Mouse (Mus musculus): Measurements from ENCODE around the gene Sh3bgrl2.

Gene Sh3bgrl2

GRCm38 (mm10) chr9:83631920-83632319 is 83.8 kb downstream of the Sh3bgrl2 start:
- no peak for DNase-seq (ENCODE audit: low read depth)

- no peak for DNase-seq (ENCODE audit: low read depth)
These were observed 86.6 kb downstream of the Sh3bgrl2 start for GRCm38 (mm10) chr9:83634703-83635102.

- no peak for DNase-seq (ENCODE audit: low read depth)
These were observed 87.9 kb downstream of the Sh3bgrl2 start for GRCm38 (mm10) chr9:83635997-83636396.

GRCm38 (mm10) chr9:83643139-83643538 is 95.0 kb downstream of the Sh3bgrl2 start:
- DNase-seq (ENCODE audit: low read depth) = no peak

- no peak for DNase-seq (ENCODE audit: low read depth)
These were observed 95.7 kb downstream of the Sh3bgrl2 start for GRCm38 (mm10) chr9:83643833-83644232.

GRCm38 (mm10) chr9:83646215-83646614 is 98.1 kb downstream of the Sh3bgrl2 start:
- no peak for DNase-seq (ENCODE audit: low read depth)

- DNase-seq (ENCODE audit: low read depth) = no peak
These were observed 98.6 kb downstream of the Sh3bgrl2 start for GRCm38 (mm10) chr9:83646691-83647090.

- no peak for DNase-seq (ENCODE audit: low read depth)
These were observed 100.0 kb downstream of the Sh3bgrl2 start for GRCm38 (mm10) chr9:83647919-83648705.

- no peak for DNase-seq (ENCODE audit: low read depth)
These were observed 100.6 kb downstream of the Sh3bgrl2 start for GRCm38 (mm10) chr9:83648733-83649132.

- DNase-seq (ENCODE audit: low read depth) = no peak
These were observed 103.9 kb downstream of the Sh3bgrl2 start for GRCm38 (mm10) chr9:83652015-83652414.

GRCm38 (mm10) chr9:83652590-83653172 is 104.6 kb downstream of the Sh3bgrl2 start:
- DNase-seq (ENCODE audit: low read depth) = peak; percentile 27

GRCm38 (mm10) chr9:83654601-83655000 is 106.5 kb downstream of the Sh3bgrl2 start:
- no peak for DNase-seq (ENCODE audit: low read depth)

- DNase-seq (ENCODE audit: low read depth) = no peak
These were observed 109.0 kb downstream of the Sh3bgrl2 start for GRCm38 (mm10) chr9:83656960-83657651.

- DNase-seq (ENCODE audit: low read depth) = no peak
These were observed 109.5 kb downstream of the Sh3bgrl2 start for GRCm38 (mm10) chr9:83657652-83658002.

- no peak for DNase-seq (ENCODE audit: low read depth)
These were observed 111.0 kb downstream of the Sh3bgrl2 start for GRCm38 (mm10) chr9:83659081-83659480.

GRCm38 (mm10) chr9:83661811-83662210 is 113.7 kb downstream of the Sh3bgrl2 start:
- DNase-seq (ENCODE audit: low read depth) = no peak

GRCm38 (mm10) chr9:83663981-83664897 is 116.1 kb downstream of the Sh3bgrl2 start:
- no peak for DNase-seq (ENCODE audit: low read depth)

- no peak for DNase-seq (ENCODE audit: low read depth)
These were observed 116.8 kb downstream of the Sh3bgrl2 start for GRCm38 (mm10) chr9:83664951-83665350.

- DNase-seq (ENCODE audit: low read depth) = no peak
These were observed 118.9 kb downstream of the Sh3bgrl2 start for GRCm38 (mm10) chr9:83667031-83667430.

- DNase-seq (ENCODE audit: low read depth) = no peak
These were observed 131.5 kb downstream of the Sh3bgrl2 start for GRCm38 (mm10) chr9:83679626-83680025.

- DNase-seq (ENCODE audit: low read depth) = no peak
These were observed 133.8 kb downstream of the Sh3bgrl2 start for GRCm38 (mm10) chr9:83681661-83682655.
